Mouse (Mus musculus): ENCODE data around the gene Gpatch11.

GRCm38 (mm10) chr17:78895394-78895793, 60.0 kb downstream of the Gpatch11 start:
- TF ChIP-seq CTCF (conservative IDR thresholded peaks at IDR 0.05; ENCODE audit: low read length): no peak
- TF ChIP-seq POU5F1 (IDR thresholded peaks at IDR 0.05; ENCODE audit: borderline replicate concordance, low read length): no peak
- TF ChIP-seq NANOG (IDR thresholded peaks at IDR 0.05; ENCODE audit: borderline replicate concordance, low read length): no peak

Measured in E14TG2a.4 (cell line).